Mouse (Mus musculus) heart, postnatal 36 days (tissue): ENCODE measurements at regions not wholly inside any gene's neighbourhood (a gene's known extent, or its start where the extent isn't known, plus 50 kb on each side); places are given as distances from the start of the nearest gene placed in this dataset.

Source experiments
- DNase-seq, 2 experiments: peaks; one replicate each; pipeline ENCODE4 v3.0.0; 2021 to 2022
- intact Hi-C: fragments of 180-260 bp; cut with DNase I; formaldehyde crosslinking; loops from one replicate; pipeline ENCODE4 v1.15.1; 2025

DNA sequence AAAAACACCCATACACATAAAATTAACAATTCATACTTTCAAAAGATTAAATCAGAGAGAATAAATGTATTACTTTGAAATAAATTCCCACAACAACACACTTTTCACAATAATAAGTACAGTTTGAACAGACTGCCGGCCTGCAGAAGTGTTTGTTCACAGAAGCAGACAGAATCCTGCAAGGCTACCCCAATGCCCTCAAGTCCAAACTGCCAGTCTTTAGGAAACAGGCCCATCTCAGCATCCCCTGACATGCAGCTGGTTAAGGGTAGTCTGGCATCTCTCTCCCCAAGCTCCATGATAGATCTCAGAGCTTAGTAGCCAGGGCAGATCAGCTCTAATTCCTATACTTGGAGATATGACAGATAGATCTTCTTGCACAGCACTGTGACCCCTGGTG is 178.5 kb upstream of the Rreb1 start:
- DNase-seq: no peak
- intact Hi-C loops: loop anchor here (5.0 kb wide), 1 partner anchor 37 kb away; no protein-coding TSS in a partner anchor

DNA sequence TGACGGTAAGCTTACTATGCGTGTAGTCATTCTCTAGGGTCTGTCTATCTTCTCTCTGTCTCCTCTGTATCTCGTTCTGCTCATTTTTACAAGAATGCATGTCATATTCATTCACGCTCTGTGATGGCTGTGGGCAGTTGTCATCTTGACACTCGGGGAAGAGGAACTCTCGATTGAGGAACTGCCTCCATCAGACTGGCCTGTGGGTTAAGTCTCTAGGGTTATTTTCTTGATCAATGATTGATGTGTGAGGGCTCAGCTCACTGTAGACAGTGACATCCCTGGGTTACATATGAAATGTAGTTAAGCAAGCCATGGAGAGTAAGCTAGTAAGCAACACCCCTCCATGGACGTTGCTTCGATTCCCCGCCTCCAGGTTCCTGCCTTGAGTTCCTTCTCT is 178.0 kb upstream of the Rreb1 start:
- no peak for DNase-seq
- intact Hi-C loops: loop anchor here (5.0 kb wide), 1 partner anchor 38 kb away; no protein-coding TSS in a partner anchor

DNA sequence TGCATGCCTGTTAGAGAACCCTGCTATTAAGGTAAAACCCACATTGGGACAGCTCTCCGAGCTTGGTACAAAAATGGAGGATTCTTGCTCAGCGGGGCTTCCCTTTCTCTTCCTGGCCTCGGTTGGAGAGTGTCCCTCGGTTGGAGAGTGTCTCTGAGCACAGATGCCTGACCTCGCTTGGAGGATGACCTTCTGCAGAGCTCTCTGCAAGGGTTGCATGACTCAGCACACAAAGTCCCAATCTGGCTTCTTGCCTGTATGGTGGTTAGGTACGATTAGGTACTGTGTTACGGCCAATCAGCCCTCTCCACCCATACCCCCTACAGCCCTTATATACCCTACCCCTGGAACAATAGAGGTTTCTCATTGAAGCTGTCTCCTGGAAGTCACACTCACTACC is 177.1 kb upstream of the Rreb1 start:
- DNase-seq: no peak
- intact Hi-C loops: loop anchor here (5.0 kb wide), 1 partner anchor 39 kb away; no protein-coding TSS in a partner anchor

DNA sequence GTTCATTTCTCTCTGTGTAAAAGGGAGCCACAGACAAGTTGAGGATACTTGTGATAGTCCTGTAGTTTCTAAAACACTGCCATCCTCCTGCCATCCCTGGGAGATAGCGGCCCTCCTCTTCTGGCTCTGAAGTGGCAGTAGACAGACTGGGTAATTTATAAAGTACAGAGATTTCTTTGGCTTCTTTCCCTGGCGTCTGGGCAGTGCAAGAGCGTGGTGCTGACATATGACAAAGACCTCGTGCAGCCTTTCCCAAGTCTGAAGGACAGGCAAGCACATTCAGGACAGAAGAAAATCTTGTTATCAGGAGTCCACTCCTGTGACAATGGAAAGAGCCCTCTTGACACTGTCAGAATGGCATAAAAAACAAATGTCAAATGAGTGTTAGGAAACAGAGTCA is 175.9 kb upstream of the Rreb1 start:
- intact Hi-C loops: loop anchor here (5.0 kb wide), 1 partner anchor 40 kb away; no protein-coding TSS in a partner anchor
- peak; percentile 32 to 37 for DNase-seq

DNA sequence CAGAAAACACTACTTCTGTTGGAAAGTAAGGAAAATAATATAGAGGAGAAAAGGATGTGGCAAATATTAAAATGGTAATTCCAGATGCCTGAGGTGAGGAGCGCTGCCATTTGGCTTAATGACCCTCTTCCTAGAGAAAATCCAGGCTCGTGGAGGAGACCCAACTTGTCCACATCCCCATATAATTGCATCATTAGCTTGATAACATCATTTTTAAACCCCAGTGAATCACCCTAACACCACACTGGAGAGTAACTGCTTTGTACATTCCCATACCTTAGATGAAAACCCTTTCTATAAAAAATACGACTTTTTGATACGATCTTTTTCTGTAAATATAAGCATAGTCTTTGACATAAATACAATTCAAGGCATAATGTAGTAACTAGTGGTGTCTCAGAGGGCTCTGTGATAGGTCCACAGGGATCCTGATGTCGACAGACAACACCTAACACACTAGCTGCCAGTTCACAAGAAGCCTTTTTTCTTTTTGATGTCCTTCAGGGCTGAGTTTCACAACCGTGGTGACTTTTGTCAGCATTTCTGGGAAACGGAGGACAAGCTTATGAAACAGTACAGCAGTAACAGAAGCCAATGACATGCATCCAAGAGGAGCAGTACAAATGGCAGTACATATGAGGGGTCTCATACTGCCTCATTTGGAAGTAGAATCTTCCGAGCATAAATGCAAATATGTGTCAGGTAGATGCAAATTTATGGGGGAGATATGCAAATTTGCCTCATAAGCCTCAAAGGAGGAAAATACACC is 174.8 kb upstream of the Rreb1 start:
- DNase-seq: no peak
- intact Hi-C loops: loop anchor here (5.0 kb wide), 1 partner anchor 41 kb away; no protein-coding TSS in a partner anchor

DNA sequence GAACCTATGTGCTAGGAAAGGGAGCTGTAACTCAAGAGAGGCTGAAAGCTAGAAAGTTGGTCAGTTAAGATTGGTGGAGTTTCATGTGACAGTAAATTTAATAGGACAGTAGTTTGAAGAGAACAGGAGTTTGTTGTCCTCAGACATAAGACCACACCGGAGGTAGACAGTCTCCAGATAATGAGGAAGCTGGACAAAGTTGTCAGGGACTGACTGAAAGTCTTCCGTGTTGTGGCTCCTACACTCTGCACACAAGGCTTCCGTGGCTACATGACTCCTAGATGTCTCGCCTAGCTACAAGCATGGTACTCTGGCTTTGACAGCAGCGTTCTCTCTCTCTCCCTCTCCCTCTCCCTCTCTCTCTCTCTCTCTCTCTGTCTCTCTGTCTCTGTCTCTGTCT is 171.9 kb upstream of the Rreb1 start:
- intact Hi-C loops: no loop called here
- no peak for DNase-seq

DNA sequence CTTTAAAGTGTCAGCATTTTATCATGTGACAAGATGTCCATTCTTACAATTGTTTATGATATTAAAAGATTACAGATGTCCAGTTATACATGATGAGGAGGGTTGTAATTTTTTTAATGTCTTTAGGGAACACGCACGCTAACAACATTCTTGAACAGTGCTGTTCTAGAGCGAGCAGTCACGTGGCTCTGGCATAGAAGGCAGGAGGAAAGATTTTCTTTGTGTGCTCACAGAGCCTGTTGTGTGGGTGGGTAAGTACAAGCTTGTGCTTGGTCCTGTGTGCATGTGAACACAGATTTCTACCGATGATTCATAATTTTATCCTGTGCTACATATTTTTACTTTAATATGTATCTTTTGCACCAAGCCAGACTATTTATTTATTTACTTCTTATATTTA is 169.1 kb upstream of the Rreb1 start:
- intact Hi-C loops: no loop called here
- DNase-seq: no peak

DNA sequence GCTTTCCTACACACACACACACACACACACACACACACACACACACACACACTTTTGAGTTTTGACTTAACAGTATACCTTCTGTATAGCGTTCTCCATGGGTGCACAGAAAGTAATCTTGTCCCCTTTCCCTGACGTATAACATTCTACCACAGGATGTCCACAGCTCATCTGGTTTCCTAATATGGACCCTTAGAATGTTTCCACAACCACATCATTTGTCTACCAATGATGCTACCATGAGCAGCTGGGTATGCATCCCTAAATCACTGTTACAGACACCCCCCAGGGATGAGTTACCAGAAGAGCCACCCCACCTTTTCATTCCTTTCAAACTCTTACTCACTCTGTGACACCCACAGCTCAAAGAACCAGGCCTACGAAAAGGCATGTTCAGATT is 166.8 kb upstream of the Rreb1 start:
- intact Hi-C loops: no loop called here

DNA sequence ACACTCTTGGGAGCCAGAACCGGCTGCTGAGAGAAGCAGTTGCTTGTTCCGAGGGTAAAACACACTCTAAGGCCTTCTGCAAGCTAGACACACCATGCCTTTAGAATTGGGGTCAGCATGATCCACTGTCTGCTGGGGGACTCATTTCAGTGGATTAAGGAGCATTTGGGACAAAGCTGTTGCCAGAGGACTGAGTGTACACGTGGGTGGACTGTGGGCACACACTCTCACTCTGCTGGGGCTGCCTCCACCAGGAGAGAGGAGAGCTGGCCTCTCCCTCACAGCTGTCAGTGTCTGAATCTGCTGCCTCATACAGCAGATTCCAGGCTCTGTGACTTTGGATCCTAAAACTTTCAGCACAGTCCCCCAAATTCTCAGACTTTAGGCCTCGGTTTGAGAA is 161.2 kb upstream of the Rreb1 start:
- intact Hi-C loops: loop anchor here (5.0 kb wide), 1 partner anchor 135 kb away; no protein-coding TSS in a partner anchor

More for the DNA sequence above, 166.8 kb upstream of the Rreb1 start:
- no peak for DNase-seq

DNA sequence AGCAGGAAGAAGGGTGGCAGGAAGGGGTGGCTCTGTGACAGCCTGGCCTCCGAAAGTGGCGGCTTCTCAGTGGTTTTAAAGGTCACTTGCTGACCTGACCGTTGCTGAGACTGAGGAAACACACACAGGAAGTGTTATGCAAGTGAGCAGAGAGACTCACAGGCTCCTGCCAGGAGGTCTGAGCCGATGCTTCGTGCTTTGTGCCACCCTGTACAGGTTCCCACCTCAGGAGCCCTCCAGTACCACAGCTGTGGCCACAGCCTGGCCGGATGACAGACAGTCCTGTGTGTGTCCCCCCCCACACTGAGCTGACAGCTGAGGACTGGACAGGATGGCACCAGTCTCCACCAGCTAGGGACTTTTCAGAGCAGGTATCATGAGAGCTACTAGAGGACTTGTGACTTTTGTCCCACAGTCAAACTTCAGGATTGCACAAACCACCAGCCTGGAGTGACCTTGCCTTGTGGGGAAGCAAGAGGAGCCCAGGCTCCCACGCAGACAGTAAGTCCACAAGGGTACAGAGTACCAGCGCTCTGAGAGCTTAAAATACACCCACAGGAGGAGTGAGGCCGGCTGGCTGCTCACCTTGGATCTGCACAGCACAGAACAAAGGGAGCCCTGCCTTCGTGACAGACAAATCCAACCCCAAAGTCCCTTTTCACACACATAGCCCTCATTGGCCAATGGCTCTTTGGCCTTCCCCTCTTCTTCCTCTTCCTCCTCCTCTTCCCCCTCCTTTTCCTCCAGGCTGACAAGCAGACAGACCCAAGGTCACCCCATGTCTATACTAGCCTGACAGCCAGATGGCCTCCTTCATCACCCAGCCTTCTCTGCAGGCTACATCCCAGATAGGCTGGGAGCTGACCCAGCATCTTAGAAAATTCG is 158.1 kb upstream of the Rreb1 start:
- DNase-seq: peak; percentile 51 to 57
- intact Hi-C loops: loop anchor here (2.0 to 5.0 kb wide), 2 partner anchors 77 to 138 kb away; no protein-coding TSS in a partner anchor

More for the DNA sequence above, 161.2 kb upstream of the Rreb1 start:
- DNase-seq: no peak

DNA sequence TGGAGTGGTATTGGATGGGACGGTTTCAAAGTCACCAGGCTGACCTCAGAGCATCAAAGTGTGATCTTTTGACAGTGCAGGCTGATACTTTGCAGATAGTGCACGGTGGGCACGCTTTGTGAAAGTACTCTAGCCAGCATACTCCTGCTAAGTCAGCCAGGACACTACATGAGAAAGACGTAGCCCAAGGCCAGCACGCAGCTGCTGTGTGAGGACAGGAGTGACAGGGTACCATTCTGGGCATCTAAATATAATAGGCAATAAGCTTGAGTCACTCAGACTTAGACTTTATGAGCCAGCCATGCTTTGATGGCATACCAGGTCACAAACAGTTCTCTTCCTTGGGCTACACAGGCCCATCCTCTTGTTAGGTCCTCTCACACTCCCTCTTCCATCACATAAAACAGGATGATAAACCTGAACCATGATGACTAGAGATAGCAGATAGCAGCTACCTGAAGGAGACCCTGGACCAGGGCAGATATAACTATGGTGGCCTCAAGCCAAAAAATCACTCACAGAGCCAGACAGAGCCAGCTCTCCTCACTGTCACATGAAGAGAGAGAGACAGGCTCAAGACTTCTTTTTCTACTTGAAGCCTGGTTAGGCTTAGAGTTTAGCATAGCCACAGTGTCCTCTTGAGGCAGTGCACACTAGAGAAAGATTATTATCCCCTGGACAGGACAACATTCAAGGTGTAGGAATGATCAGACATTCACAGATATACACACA is 156.7 kb upstream of the Rreb1 start:
- DNase-seq: no peak
- intact Hi-C loops: loop anchor here (2.0 kb wide), 1 partner anchor 79 kb away; no protein-coding TSS in a partner anchor

DNA sequence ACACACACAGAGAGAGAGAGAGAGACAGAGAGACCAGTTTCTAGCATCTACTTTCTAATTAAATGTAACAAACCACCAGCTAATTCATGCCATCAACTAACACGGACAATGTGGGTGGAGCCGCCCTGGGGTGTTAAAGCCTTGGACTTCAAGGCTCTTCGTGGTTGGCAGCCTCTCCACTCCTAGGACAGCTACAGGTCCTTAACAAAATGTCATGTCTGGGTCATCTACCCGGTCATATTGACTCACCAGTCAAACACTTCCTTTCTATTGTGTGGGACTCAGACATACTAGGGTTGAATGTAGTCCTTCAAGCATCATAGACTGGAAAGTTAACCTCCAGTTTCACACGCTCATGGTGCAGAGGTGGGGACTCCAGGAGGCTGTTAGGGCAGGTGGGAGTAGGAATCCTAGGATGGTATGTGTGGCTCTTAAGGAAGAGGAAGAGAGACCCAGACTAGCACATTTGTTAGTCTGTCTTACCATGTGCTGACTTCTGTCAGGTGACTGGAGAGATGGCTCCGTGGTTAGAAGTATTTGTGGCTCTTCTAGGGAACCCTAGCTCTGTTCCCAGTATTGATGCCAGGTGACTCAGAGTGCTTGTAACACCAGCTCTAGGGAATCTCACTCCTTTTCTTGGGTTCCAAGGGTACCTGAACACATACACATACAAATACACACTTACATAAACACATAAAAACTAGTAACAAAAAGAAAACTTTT is 155.7 kb upstream of the Rreb1 start:
- DNase-seq: no peak
- intact Hi-C loops: no loop called here

DNA sequence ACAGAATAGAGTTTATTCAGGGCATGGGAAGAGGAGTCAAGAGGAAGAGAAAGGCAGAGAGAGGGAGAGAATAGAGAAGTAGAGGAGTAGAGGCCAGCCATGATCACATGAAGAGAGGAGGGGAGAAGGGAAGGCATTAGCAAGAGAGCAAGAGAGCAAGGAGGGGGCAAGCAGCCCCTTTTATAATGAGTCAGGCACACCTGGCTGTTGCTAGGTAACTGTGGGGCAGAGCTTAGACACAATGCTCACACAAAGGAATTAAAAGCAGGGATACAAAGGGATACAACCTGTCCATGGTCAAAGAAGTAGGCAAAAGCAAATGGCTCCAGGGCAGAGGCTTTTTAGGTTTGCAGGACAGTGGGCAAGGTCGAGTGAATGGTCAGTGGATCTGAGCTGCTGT is 153.5 kb upstream of the Rreb1 start:
- DNase-seq: no peak
- intact Hi-C loops: no loop called here

DNA sequence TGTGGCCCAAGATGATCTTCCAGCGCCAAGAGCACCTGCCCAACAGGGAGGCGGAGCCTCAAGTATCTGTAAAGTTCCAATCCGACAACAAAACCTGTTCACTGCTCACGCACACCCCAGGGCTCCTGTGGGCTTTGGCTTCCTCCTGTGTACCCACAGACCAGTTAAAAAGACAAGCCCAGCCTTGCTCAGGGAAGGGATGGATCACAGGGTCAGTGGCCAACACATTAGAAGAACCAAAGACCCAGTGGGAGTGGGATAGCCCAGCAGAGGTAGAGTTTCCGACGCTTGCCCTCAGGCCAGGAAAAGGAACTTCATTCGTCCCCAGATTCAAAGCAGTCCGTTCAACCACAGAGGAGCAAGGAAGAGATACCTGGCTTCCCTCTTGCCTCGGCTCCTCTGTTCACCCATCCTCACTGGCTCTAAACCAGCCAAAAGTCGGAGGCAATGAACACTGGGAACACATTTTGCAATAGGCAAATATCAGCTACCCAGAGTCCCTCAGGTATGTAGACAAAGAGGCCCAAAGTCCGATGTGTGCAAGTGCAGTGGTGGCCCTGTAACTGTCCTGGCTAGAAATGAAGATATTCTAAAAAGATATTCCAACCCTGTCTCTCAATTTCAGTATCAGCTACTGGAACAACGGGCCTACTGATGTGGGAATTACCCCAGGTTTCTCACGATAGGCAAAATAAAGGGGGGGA is 152.5 kb upstream of the Rreb1 start:
- intact Hi-C loops: no loop called here
- no peak for DNase-seq

DNA sequence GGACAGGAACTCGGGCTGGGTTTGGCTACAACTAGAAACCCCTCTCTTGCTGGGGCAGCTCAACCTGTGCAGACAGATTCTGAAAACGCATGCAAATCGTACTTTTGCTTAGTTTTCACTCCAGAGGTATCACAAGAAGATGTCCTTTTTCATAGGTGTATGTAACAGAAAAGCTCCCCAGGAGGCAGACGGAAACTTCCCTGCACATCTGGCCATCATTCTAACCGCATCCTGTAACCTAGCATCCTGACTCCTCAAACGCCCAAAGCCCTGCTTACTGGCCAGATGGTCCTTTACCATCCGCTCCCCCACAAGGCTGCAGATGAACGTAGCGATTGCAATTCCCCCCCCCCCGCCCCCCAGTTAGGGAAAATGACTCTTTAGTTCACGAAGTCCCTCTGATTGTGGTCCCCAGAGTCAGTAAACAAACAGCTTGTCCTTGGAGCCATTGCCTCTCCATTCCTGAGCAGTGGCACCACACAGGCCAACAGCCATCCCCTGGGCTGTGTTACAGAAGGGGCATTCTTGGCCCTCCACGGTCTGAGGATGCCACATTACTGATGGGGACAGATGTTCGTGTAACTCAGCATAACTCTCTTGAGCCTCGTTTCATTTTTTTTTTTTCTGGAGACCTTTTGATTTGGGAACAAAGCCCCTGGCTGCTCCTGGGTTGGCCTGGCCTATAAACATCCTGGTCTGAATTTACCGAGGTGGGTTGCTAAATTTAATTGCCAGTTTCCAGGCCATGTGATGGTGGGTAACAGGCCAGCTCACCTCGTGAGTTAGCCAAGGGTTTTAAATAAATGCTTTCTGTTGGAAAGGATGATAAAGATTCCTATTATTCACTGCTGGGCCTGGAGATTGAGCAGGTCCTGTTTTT is 149.6 kb upstream of the Rreb1 start:
- DNase-seq: peak; percentile 39 to 58
- intact Hi-C loops: no loop called here

DNA sequence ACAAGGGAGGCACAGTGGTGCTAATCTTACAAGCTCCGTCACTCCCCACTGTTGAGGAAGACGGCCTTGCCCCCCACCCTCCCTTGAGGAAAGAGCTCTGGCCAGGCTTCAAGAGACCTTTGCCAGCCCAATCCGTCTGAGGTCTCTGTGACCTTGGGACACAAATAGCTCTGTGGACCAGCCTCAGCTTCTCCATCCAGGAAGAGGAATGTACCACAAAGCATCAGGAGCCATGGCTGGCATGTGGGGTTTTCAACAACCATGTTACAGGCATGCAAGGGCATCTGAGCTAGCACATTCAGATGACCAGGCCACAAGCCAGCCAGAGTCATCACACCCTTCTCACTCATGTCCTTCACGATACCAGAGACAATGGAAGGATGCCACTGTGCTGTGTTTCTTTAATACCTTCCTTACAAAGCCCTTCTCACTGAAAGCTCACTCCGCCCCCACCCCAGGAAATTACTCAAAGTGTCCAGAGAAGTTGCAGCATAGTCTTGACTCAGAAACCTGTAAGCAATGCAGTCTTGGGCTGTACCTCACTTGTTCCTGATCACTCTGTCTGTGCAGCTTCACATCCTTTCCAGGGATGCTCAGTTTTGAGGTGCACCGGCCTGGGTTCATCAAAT is 148.8 kb upstream of the Rreb1 start:
- intact Hi-C loops: no loop called here
- DNase-seq: peak; percentile 26 to 52

DNA sequence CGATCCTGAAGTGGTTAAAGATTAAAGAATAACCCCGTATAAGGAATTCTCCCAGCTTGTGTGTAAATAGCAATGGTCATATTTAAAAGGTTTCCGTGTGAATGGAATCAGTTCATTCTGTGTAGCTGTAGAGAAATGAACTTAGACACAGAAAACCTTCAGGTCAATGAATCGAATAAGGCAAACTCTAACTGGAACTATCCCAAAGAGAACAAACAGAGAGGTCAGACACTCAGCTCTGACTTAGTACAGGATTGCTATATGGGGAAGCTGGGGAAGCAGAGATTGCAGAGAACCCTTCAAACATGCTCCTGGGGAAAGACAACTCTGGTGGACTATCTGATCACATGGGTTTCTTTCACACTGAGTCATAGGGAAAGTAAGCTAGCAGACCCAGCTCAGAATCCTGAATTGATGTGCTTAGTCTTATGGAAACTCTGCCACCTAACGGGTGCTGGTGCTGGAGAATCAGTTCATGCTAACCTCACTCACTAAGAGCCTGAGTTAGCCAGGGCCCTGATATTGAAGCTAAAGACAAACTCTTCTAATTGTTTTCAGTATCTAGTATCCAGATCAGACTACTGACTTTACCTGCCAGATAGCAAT is 145.3 kb upstream of the Rreb1 start:
- intact Hi-C loops: no loop called here
- DNase-seq: no peak

DNA sequence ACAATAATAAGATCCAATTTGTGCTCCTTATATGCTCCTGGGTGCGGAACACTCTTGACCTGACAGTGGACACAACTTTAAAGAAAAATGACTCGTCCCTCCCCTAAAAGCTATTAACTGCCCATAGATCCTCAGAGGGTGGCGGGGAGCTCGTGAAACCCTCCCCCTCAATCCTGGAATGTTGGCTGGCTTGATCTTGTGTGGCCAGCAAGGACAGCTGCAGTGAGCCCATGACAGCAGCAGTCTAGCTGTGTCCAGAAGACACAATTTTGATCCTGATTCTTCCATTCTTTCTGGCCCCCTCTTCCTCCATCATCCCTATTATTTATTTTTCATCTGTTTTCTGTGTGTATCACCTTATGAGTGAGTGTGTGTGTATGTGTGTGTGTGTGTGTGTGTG is 141.8 kb upstream of the Rreb1 start:
- no peak for DNase-seq
- intact Hi-C loops: no loop called here
